ENCODE assay signal across 8 mouse cellular contexts in genomic region chr9:66980458-66980857, GRCm38 (mm10). TPM values are rescaled to one million over a fixed set of nuclear protein-coding genes. Genes with fewer than 3 reads are reported as not detected.
DNase-seq lines count a peak whose midpoint lies in the region; ATAC-seq and TF ChIP-seq lines count a peak whose summit lies in the region.

No protein-coding gene starts in this region.

- H3K9ac ChIP-seq in MEL (ENCODE audit: control insufficient read depth, low read depth, low read length, poor library complexity, severe bottlenecking) = no peak overlapping the region

- no peak overlapping the region for H3K27ac ChIP-seq in MEL (ENCODE audit: control insufficient read depth, low read depth, low read length)

- peak; percentile 71 for DNase-seq in gastrocnemius, adult 18-20 months (ENCODE audit: low spot score)
- no peak for DNase-seq in gastrocnemius, postnatal 25 days
- DNase-seq in MEL (ENCODE audit: low read depth, low spot score) = peak; percentile 88
- DNase-seq in cerebellum, postnatal 10 days = peak; percentile 80 to 86
- DNase-seq in layer of hippocampus, postnatal 25 days (ENCODE audit: extremely low spot score in 1 of 2, low spot score in 1 of 2) = peak; percentile 40 to 79
- DNase-seq in lung, postnatal 36 days = peak; percentile 86
- peak; percentile 83 to 94 for DNase-seq in spleen, postnatal 4 days (ENCODE audit: low spot score in 2 of 2)

- H3K79me2 ChIP-seq in MEL (ENCODE audit: control insufficient read depth, insufficient read depth, low read length, poor library complexity) = no peaks in the 10 kb centered on the region

- no peaks in the 10 kb centered on the region for H3K27me3 ChIP-seq in MEL (ENCODE audit: control insufficient read depth in 1 of 2, insufficient read depth in 2 of 2, low read length in 2 of 2)

- H3K4me3 ChIP-seq in MEL (ENCODE audit: control insufficient read depth in 1 of 2, insufficient read depth in 1 of 2, low read depth in 2 of 2, low read length in 2 of 2) = no peak overlapping the region

- peak; percentile 99 for TF ChIP-seq RAD21 in MEL (IDR thresholded peaks at IDR 0.05; ENCODE audit: low read depth, low read length)

- no peaks in the 10 kb centered on the region for H3K9me3 ChIP-seq in MEL (replicated peaks; ENCODE audit: insufficient read depth, low read length)

- peaks cover 3 to 15% of the 10 kb centered on the region in 2 experiments; a peak in 3 of 4 replicates for H3K4me1 ChIP-seq in MEL (ENCODE audit: control insufficient read depth in 1 of 2, insufficient read depth in 2 of 2, low read length in 2 of 2)

- TF ChIP-seq EP300 in MEL (IDR thresholded peaks at IDR 0.05; ENCODE audit: low read depth in 1 of 2, low read length in 2 of 2) = no peak

- peak; percentile 54 for ATAC-seq in granulocyte monocyte progenitor cell, adult 5-6 weeks (replicated peaks; ENCODE audit: poor library complexity, severe bottlenecking)

- TF ChIP-seq POLR2A in MEL (IDR thresholded peaks at IDR 0.05; ENCODE audit: control insufficient read depth in 1 of 2, insufficient read depth in 1 of 2, low read depth in 1 of 2, low read length in 2 of 2, poor library complexity in 1 of 2) = no peak

- peaks cover 0 to 9% of the 10 kb centered on the region in 2 experiments; a peak in 2 of 4 replicates for H3K36me3 ChIP-seq in MEL (ENCODE audit: control insufficient read depth in 1 of 2, insufficient read depth in 2 of 2, low read length in 2 of 2)

- TF ChIP-seq CTCF in MEL (IDR thresholded peaks at IDR 0.05 in 2 of 3, conservative IDR thresholded peaks at IDR 0.05 in 1 of 3; ENCODE audit: control insufficient read depth in 1 of 3, insufficient read depth in 1 of 3, low read depth in 2 of 3, low read length in 3 of 3, poor library complexity in 1 of 3, severe bottlenecking in 1 of 3) = peak; percentile 79 to 97 (median 91)

TF ChIP-seq in MEL, 35 proteins besides CTCF, POLR2A, EP300 and RAD21:
- peak; percentile 45 for TF ChIP-seq MXI1 (IDR thresholded peaks at IDR 0.05; ENCODE audit: low read depth, low read length)
- no peak for TF ChIP-seq ZKSCAN1 (IDR thresholded peaks at IDR 0.05; ENCODE audit: low read depth, low read length)
- TF ChIP-seq HCFC1 (IDR thresholded peaks at IDR 0.05; ENCODE audit: low read depth, low read length) = 0 out of 2 replicates have a peak, but pooled peaks have one; percentile 18
- no peak for TF ChIP-seq TAL1 (IDR thresholded peaks at IDR 0.05; ENCODE audit: low read length)
- TF ChIP-seq MYC (IDR thresholded peaks at IDR 0.05; ENCODE audit: low read depth, low read length) = peak; percentile 39; the same call in 1 of the 2 replicates
- 0 out of 2 replicates have a peak, but pooled peaks have one; percentile 25 for TF ChIP-seq RCOR1 (IDR thresholded peaks at IDR 0.05; ENCODE audit: low read depth, low read length)
- TF ChIP-seq SMC3 (IDR thresholded peaks at IDR 0.05; ENCODE audit: low read depth, low read length) = peak; percentile 87
- TF ChIP-seq SIN3A (IDR thresholded peaks at IDR 0.05; ENCODE audit: low read length) = peak; percentile 63; the same call in 1 of the 2 replicates
- 0 out of 2 replicates have a peak, but pooled peaks have one; percentile 14 for TF ChIP-seq ZNF384 (IDR thresholded peaks at IDR 0.05; ENCODE audit: low read depth, low read length)
- TF ChIP-seq TCF12 (IDR thresholded peaks at IDR 0.05; ENCODE audit: low read depth, low read length) = no peak
- peak; percentile 22; the same call in 1 of the 2 replicates for TF ChIP-seq BHLHE40 (IDR thresholded peaks at IDR 0.05; ENCODE audit: borderline replicate concordance, low read depth, low read length)
- peak; percentile 89 for TF ChIP-seq ZC3H11A (IDR thresholded peaks at IDR 0.05; ENCODE audit: low read depth, low read length)

RNA-seq across cellular contexts. Expression of gene Lactb, which starts 5.2 kb away (rescaled TPM):
- total RNA-seq in gastrocnemius, adult 18-20 months (2021) = 10 to 100 TPM; 22.5 to 22.6 TPM
- 10 to 100 TPM; 17.8 to 19.5 TPM for total RNA-seq in gastrocnemius, postnatal 25 days (2021)
- 27.0 and 28.9 TPM in 2 replicates for total RNA-seq in MEL (2012; rRNA removed)
- polyA plus RNA-seq in MEL (2012; ENCODE audit: insufficient read depth in 1 of 2, insufficient read length in 2 of 2, low read depth in 1 of 2, low replicate concordance in 2 of 2, missing spikeins in 1 of 2) = 100 to 1,000 TPM in 1 of 2 experiments, 10 to 100 TPM in 1; 36.9 to 108 TPM
- 22.4 and 29.4 TPM in 2 replicates for total RNA-seq in granulocyte monocyte progenitor cell, adult 5-6 weeks (2014; fragmentation: Nextera tagmentation)
- total RNA-seq in granulocyte monocyte progenitor cell, adult 5-6 weeks (2017) = 31.9 and 38.7 TPM in 2 replicates
- total RNA-seq in layer of hippocampus, postnatal 25 days (2021) = 10 to 100 TPM; 15.4 to 16.2 TPM

RNA-seq across cellular contexts. Expression of gene Rps27l, which starts 34.6 kb away (rescaled TPM):
- 100 to 1,000 TPM; 218 to 220 TPM for total RNA-seq in gastrocnemius, adult 18-20 months (2021)
- 100 to 1,000 TPM; 198 to 200 TPM for total RNA-seq in gastrocnemius, postnatal 25 days (2021)
- 502 and 524 TPM in 2 replicates for total RNA-seq in MEL (2012; rRNA removed)
- polyA plus RNA-seq in MEL (2012; ENCODE audit: insufficient read depth in 1 of 2, insufficient read length in 2 of 2, low read depth in 1 of 2, low replicate concordance in 2 of 2, missing spikeins in 1 of 2) = 100 to 1,000 TPM in 1 of 2 experiments, not detected in 1; 469 TPM
- total RNA-seq in granulocyte monocyte progenitor cell, adult 5-6 weeks (2014; fragmentation: Nextera tagmentation) = 960 and 1,103 TPM in 2 replicates
- 140 and 187 TPM in 2 replicates for total RNA-seq in granulocyte monocyte progenitor cell, adult 5-6 weeks (2017)
- total RNA-seq in layer of hippocampus, postnatal 25 days (2021) = 10 to 100 TPM; 36.7 to 44.4 TPM
